Mouse (Mus musculus): Measurements from ENCODE around the gene Fchsd2. TPM values are rescaled to one million over a fixed set of nuclear protein-coding genes. Genes with fewer than 3 reads are reported as not detected.

Gene Fchsd2
- polyA plus RNA-seq, 1 experiment from 2014 or later = 20.3 TPM

DNA sequence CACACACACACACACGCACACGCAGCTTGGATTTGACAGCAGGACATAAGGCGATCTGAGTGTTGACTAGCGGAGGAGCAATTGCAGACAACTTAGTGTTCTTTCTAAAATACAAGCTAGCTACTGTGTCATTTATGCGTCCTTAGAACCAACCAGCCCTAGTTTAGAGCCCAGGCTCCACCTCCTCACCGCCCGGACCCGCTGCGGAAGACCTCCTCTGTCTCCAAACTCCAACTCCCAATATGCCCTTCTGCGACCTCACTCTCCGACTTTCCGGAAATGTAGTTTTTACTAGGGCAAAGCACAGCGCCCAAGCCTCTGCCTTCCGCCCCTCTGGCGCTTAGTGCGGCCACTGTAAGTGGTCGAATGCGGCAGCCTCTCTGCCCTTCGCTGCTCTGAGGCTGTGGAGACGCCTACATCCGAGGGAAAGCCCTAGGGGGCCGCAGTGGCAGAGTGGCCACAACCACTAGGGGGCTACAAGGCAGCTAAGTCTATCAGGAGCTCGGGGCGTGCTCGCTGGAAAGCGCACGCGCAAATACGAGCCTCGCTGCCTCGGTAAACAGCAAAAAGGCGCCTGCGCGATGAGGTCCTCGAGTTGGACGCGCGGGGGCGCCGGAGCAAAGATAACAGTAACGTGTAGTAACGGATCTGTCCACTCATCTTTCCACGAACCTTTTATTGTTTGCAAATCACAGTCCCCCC, 217.8 kb downstream of the Fchsd2 start:
- no peaks in the 10 kb centered on the region for H3K27me3 ChIP-seq (ENCODE audit: poor library complexity, severe bottlenecking)
- 1% methylated on average over 43 of the region's 43 CpGs for WGBS
- peak; percentile 96 for DNase-seq (ENCODE audit: extremely low spot score, low spot score)
- peaks cover 11% of the 10 kb centered on the region for H3K4me1 ChIP-seq
- H3K27ac ChIP-seq = peak overlapping the region; percentile 91
- no peaks in the 10 kb centered on the region for H3K36me3 ChIP-seq (replicated peaks)
- no peaks in the 10 kb centered on the region for H3K9me3 ChIP-seq
- H3K4me3 ChIP-seq = peak overlapping the region; percentile 69

DNA sequence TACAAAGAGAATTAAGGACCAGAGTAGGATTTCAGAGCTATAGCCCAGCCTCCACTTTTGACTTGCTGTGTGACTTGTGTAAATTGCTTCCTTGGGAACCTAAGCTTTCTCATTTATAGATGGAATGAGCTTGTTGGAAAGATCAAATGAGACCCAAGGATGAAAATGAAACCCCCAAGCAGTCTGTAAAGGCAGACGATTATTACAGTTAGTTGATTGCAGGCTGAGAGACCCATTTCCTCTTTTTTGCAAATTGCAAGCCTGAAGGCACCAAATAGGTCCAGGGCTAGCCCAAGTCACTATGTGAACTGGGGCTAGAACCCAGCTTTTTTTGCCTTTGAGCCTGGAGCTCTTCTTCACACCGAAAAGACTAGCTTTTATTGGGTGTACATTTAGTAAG, 218.4 kb downstream of the Fchsd2 start:
- Histone ChIP-seq H3K4me3 (peak overlapping the region; percentile 69), H3K9me3 (no peaks in the 10 kb centered on the region), H3K27me3 (ENCODE audit: poor library complexity, severe bottlenecking) (no peaks in the 10 kb centered on the region), H3K36me3 (replicated peaks) (no peaks in the 10 kb centered on the region), H3K4me1 (peaks cover 11% of the 10 kb centered on the region), H3K27ac (peak overlapping the region; percentile 91)
- 39% methylated on average over 2 of the region's 2 CpGs for WGBS
- DNase-seq (ENCODE audit: extremely low spot score, low spot score) = no peak

DNA sequence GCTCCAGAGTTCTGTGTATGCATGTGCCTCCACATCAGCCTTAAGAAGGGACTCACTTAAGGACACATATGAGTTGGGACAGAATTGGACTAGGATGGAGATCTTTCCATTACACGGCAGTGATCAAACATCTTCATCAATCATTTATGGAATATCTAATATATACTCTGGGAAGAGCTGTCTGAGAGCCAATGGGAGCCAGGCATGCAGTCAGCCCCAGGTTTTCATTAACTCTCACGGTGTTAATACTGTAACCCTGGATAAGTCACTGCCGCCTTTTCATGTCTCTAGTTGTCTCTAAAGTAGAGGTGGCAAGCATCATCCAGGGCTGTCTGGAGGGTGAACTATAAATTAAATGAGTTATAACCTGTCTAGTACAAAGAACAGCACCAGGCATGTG, 220.4 kb downstream of the Fchsd2 start:
- Histone ChIP-seq H3K4me3 (no peak overlapping the region), H3K9me3 (no peaks in the 10 kb centered on the region), H3K4me1 (peaks cover 11% of the 10 kb centered on the region), H3K27ac (no peak overlapping the region), H3K36me3 (replicated peaks) (no peaks in the 10 kb centered on the region), H3K27me3 (ENCODE audit: poor library complexity, severe bottlenecking) (peaks cover 11% of the 10 kb centered on the region; the same call in 1 of the 2 replicates)
- WGBS = 86% methylated on average over 3 of the region's 3 CpGs
- no peak for DNase-seq (ENCODE audit: extremely low spot score, low spot score)

DNA sequence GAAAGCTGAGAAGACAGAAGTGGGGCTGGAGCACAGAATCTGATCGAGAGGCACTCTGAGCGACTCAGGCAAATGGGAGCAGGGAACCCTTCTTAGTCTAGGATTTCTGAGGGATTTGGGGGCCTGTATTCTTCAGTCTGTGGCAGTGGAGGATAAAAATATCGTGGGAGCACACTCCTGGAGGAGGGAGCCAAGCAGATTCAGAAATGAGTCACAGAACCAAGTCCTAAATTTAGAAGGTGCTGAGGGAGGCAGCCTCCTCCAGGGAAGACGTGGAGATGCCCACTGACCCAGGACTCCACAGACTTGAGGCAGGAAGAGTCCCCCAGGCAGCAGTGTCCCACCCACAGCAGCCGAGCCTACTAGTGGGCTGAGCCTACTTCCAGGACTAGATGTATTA, 221.7 kb downstream of the Fchsd2 start:
- 75% methylated on average over 5 of the region's 5 CpGs for WGBS
- no peak for DNase-seq (ENCODE audit: extremely low spot score, low spot score)
- no peaks in the 10 kb centered on the region for H3K36me3 ChIP-seq (replicated peaks)

DNA sequence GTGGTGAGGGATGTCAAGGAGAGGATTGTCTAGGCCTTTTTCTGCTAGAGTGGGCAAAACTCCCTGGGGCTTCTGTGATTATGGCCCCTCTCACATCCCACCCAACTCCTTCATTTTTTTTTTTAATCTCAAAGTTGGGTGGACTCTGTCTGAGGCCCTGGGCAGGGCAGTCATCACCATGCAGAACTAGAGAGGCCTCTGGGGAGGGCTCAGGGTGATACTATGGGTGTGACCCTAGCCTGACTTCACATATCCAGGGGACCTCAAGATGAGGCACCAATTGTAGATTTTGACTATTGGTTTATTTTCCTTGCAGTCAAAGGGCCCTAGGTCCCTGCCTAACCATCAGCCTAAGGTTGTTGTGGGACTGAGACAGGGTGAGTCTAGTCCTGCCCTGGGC, 223.0 kb downstream of the Fchsd2 start:
- Histone ChIP-seq H3K36me3 (replicated peaks) (no peaks in the 10 kb centered on the region), H3K27ac (no peak overlapping the region), H3K27me3 (ENCODE audit: poor library complexity, severe bottlenecking) (peaks cover 38% of the 10 kb centered on the region), H3K4me3 (no peak overlapping the region), H3K9me3 (no peaks in the 10 kb centered on the region), H3K4me1 (peaks cover 13% of the 10 kb centered on the region)
- DNase-seq (ENCODE audit: extremely low spot score, low spot score) = no peak

More for the DNA sequence above, 221.7 kb downstream of the Fchsd2 start:
- Histone ChIP-seq H3K27me3 (ENCODE audit: poor library complexity, severe bottlenecking) (peaks cover 25% of the 10 kb centered on the region), H3K9me3 (no peaks in the 10 kb centered on the region), H3K27ac (no peak overlapping the region), H3K4me3 (no peak overlapping the region), H3K4me1 (peaks cover 11% of the 10 kb centered on the region)

DNA sequence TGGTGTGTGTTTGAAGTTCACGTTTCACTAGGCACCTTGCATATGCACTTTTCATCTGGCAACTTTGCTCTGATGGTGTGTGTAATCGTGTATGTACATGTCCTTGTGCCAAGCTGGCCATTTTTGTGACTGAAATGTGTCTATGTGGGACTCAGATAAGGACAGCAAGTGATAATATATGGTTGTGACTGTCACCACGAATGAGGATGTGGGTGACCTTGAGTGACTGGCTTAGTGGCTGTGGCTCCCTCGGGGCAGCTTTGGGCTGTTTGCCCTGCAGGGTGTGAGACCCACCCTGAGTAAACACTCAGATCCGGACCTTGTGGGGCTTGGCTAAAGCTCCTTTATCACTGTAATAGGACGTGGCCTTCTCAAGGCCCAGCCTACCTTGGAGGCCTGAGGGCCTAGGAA, 223.9 kb downstream of the Fchsd2 start:
- Histone ChIP-seq H3K27me3 (ENCODE audit: poor library complexity, severe bottlenecking) (peaks cover 44% of the 10 kb centered on the region), H3K4me1 (peaks cover 14% of the 10 kb centered on the region), H3K9me3 (no peaks in the 10 kb centered on the region), H3K27ac (no peak overlapping the region), H3K4me3 (no peak overlapping the region), H3K36me3 (replicated peaks) (no peaks in the 10 kb centered on the region)
- no peak for DNase-seq (ENCODE audit: extremely low spot score, low spot score)
- 73% methylated on average over 6 of the region's 6 CpGs for WGBS

DNA sequence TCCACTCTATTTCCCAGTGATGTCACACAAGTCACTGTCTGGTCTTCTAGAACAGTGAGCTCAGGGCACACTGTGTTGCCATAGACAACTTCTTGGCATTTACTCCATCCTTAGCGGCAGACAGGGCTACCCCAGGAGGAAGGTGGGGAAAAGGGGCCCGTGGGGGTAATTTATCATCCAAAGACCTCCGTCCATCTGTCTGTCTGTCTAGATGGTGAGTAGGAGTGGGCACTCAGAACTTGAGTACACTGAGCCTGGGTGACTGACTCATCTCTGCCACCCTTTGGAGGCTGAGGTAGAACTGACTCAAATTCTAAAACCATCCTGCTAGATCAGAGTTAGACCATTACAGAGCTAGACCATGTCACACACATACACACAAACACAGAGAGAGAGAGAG, 224.4 kb downstream of the Fchsd2 start, which contains the start of gene Stard10:
Gene Stard10, plus strand, starts transcription at position 73 of the 400 bp plus-strand sequence.
- 89% methylated on average over 3 of the region's 3 CpGs for WGBS
- H3K36me3 ChIP-seq (replicated peaks) = no peaks in the 10 kb centered on the region
- H3K27ac ChIP-seq = no peak within 1 kb of the TSS
- H3K4me1 ChIP-seq = peaks cover 18% of the 10 kb centered on the region
- H3K4me3 ChIP-seq = no peak within 1 kb of the TSS
- DNase-seq (ENCODE audit: extremely low spot score, low spot score) = no peak
- H3K27me3 ChIP-seq (ENCODE audit: poor library complexity, severe bottlenecking) = peaks cover 49% of the 10 kb centered on the region
- no peaks in the 10 kb centered on the region for H3K9me3 ChIP-seq

DNA sequence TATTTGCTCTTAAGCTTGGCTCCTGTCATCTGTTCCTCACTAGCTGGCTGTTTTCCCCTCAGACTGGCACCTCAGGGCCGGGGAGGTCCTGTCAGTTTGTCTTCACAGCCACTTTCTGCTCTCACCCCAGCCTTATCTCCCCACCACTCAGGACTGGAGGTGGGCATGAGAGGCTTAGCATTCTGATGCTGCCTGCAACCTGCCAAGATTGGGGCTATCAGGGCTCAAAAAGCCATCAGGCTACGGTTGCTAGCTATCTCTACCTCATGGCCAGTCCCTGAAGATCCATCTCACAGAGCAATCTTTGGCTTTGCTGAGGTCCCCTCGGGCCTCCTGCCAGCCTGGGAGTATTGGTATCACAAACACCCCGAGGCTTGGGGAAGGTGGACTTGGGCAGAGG, 226.2 kb downstream of the Fchsd2 start:
- Histone ChIP-seq H3K27me3 (ENCODE audit: poor library complexity, severe bottlenecking) (peaks cover 67% of the 10 kb centered on the region), H3K27ac (no peak overlapping the region), H3K36me3 (replicated peaks) (no peaks in the 10 kb centered on the region), H3K4me1 (peaks cover 35% of the 10 kb centered on the region), H3K9me3 (no peaks in the 10 kb centered on the region), H3K4me3 (no peak overlapping the region)
- 80% methylated on average over 4 of the region's 4 CpGs for WGBS
- no peak for DNase-seq (ENCODE audit: extremely low spot score, low spot score)

DNA sequence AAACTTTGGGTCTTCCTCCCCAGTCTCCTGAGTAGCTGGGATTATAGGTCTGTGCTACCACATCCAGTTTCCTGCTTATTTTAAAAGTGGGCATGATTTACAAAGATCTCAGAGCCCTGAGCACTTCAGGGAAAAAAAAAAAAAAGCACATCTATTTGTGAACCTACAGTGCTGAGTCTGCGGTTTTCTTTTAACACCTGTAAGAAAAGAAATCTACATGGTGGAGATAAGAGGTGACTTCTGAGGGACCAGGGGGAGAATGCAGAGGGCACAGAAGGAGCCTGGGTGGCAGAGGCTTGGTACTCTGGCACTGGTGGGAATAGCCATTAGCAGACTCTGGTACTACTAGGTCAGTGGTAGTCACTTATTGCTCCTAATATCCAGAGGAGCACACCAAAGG, 227.1 kb downstream of the Fchsd2 start:
- DNase-seq (ENCODE audit: extremely low spot score, low spot score) = no peak
- no peaks in the 10 kb centered on the region for H3K9me3 ChIP-seq
- H3K27me3 ChIP-seq (ENCODE audit: poor library complexity, severe bottlenecking) = peaks cover 76% of the 10 kb centered on the region
- no peaks in the 10 kb centered on the region for H3K36me3 ChIP-seq (replicated peaks)
- H3K4me1 ChIP-seq = peaks cover 37% of the 10 kb centered on the region
- H3K27ac ChIP-seq = no peak overlapping the region
- WGBS = 94% methylated on average over 1 of the region's 1 CpGs
- no peak overlapping the region for H3K4me3 ChIP-seq

DNA sequence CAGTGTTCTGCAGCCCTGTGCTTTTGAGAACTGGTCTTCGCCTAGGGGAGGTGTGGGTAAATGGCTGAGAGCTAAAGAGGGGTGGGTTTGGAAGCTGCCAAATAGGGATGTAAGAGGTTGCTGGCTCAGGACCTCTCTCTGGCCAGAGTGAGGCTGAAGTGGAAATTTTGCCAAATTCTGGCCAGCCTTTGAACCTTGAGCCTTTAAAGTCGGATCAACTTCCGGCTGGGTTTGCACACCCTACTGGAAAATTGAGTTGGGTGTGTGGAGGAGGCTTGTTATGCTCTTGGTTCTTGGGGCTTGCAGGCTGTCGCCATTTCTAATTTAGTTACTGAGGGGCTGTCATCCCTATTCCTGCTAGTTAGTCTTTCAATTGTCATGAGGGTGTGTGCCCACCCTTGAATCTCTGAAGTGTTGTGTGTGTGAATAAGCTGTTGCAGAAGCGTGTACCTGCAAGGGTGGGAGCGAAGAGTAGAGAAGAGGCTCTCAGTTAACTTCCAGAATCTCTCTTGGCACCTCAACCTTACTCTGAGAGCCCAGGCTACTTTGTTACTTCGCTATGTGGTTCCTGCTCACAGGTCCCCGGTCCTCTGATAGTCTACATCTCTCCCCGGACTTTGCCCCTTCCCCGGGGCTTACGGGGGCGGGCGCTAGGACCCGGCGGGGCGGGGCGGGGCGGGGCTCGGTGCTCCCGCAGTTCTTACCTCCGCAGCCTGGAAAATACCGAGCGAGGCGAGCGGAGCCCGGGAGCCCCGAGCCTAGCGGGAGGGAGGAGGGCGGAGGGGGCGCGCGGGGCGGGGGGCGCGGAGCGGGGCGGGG, 227.9 kb downstream of the Fchsd2 start:
- H3K4me3 ChIP-seq = peak overlapping the region; percentile 82
- H3K27me3 ChIP-seq (ENCODE audit: poor library complexity, severe bottlenecking) = peaks cover 79% of the 10 kb centered on the region
- WGBS = 6% methylated on average over 27 of the region's 37 CpGs
- peak; percentile 60 for DNase-seq (ENCODE audit: extremely low spot score, low spot score)
- H3K36me3 ChIP-seq (replicated peaks) = no peaks in the 10 kb centered on the region
- peaks cover 37% of the 10 kb centered on the region for H3K4me1 ChIP-seq
- peak overlapping the region; percentile 83 for H3K27ac ChIP-seq
- H3K9me3 ChIP-seq = no peaks in the 10 kb centered on the region

DNA sequence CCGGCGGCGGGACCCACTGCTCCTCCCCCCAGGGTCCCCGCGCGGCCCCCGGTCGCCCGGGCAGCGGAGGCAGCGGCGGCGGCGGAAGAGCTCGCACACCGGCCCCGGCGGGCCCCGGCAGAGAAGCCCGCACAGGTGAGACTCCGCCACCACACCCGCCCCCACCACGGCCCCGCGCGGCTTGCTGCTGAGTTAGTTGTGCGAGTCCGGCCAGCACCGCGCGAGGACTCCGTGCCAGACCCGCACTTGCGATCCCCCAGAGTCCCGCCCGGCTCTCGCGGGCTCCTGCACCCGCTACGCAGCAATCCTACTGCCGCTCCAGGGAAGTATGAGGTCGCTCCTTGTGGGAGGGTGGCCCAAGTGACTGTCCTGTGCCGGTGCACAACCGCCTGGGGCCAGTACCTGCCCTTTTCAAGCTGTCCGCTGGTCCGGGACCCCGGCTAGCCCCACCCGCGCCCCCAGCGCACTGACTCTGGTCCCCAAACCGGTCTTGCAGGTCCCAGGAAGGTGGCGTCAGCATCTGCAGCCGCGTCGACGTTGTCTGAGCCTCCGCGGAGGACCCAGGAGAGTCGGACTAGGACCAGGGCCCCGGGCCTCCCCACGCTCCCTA, 228.7 kb downstream of the Fchsd2 start:
- H3K27me3 ChIP-seq (ENCODE audit: poor library complexity, severe bottlenecking) = peaks cover 79% of the 10 kb centered on the region
- 4% methylated on average over 45 of the region's 61 CpGs for WGBS
- DNase-seq (ENCODE audit: extremely low spot score, low spot score) = peak; percentile 46
- peak overlapping the region; percentile 82 for H3K4me3 ChIP-seq
- no peaks in the 10 kb centered on the region for H3K9me3 ChIP-seq
- H3K4me1 ChIP-seq = peaks cover 37% of the 10 kb centered on the region
- no peaks in the 10 kb centered on the region for H3K36me3 ChIP-seq (replicated peaks)
- H3K27ac ChIP-seq = peak overlapping the region; percentile 83

DNA sequence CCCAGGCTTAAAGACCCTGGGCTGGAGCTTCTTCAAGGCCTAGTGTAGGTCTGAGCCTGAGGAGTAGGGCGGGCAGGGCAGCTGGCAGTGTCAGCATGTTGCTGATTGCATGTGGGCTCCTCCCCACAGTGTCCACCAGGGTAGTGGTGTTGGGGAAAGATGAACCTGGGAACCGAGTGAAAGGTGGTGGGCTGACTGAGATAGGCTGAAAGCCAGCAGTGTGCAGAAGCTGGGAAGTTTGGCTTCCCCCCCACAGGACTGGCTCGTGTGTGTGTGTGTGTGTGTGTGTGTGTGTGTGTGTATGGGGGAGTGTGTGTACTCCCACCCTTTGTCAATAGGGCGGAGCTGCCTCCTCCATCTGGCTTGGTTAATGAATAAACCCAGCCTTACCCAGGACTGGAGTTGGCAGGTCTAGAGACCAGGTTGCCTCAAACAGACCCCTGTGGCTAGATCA, 230.5 kb downstream of the Fchsd2 start:
- WGBS = 78% methylated on average over 4 of the region's 4 CpGs
- Histone ChIP-seq H3K27me3 (ENCODE audit: poor library complexity, severe bottlenecking) (peaks cover 67% of the 10 kb centered on the region), H3K4me3 (no peak overlapping the region)

More for the DNA sequence above, 230.5 kb downstream of the Fchsd2 start:
- Histone ChIP-seq H3K4me1 (peaks cover 37% of the 10 kb centered on the region), H3K9me3 (no peaks in the 10 kb centered on the region), H3K27ac (no peak overlapping the region), H3K36me3 (replicated peaks) (no peaks in the 10 kb centered on the region)
- DNase-seq (ENCODE audit: extremely low spot score, low spot score) = no peak

Data from forebrain, embryonic 10.5 days (tissue).